Mouse (Mus musculus) spleen, postnatal 10 days (tissue): ENCODE measurements around the gene Abhd6.

Experiments used
- DNase-seq, 2 experiments: peaks; one replicate each; pipeline ENCODE4 v3.0.0; 2021 to 2022; ENCODE audit warnings: low spot score in 2 of 2

Abhd6 gene

DNA sequence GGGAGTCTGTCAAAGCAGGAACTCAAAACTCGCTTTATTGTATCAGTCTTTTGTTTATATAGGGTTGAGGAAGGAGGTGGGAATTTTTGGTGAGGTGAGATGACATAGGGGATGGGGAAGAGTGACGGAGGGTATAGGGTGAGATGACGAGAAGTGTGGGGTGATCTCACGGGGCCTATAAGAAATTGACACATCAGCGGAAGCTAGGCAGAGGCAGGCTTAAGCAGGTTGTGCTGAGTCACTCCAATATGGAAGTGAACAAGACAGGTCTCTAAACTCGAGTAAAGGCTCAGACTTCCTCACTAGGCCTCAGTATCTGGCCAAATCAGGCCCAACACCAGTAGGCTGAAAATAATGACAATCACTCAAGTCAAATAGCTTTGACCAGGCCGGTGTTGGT lies 57.2 kb downstream of the Abhd6 start:
- DNase-seq: no peak

DNA sequence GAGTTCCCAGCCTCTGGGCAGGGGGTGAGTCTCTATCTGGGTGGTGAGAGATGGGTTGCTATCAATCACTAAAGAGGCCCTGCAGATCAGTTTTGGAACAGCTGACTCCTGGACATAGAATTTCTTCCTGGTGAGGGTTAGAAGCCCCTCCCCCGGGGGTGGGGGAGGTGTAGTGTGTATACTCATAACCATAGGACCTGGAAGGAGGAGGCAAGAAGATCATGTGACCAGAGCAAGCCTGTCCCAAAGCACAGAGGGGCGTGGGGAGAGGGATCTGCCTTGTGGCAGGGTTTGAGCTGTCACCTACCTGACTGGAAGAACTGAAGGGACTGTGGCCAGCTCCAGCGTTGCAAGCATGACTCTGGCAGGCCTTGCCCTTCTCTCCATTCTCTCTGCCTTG lies 59.4 kb downstream of the Abhd6 start:
- no peak for DNase-seq

DNA sequence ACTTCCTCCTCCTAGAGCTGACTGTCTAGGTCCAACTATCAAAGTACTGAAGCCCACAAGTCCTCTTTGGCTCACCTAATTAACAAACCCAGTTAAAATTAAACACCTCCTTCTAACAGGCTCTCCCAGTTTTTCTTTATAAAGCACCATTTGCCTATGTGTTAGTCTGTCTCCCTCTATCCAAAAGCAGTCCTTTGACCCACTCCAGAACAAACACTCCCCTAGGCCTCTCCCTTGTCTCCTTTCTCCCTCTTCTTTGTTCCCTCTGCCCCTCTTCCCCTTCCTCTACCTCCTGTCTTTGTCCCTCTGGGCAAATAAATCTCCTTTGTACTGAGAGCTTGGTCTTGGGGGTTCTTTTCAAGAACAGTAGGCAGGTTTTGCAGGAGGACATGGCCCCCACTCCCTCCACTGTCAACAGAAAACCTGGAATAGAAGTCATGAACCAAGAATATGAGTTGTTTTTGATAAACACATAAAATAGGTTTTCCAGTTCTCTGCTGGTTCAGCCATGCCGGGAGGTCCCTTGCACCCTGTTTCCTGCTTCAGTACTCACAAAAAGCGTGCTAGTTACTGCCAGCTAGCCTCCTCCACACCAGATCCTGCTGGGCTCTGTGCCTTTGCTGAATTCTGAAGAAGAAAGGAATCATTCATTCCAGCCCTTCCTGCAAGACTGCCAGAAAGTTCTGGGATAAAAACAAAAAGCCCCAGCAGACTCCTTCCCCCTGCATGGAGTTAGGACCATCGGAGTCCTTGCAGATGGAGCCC lies 60.0 kb downstream of the Abhd6 start:
- no peak for DNase-seq

DNA sequence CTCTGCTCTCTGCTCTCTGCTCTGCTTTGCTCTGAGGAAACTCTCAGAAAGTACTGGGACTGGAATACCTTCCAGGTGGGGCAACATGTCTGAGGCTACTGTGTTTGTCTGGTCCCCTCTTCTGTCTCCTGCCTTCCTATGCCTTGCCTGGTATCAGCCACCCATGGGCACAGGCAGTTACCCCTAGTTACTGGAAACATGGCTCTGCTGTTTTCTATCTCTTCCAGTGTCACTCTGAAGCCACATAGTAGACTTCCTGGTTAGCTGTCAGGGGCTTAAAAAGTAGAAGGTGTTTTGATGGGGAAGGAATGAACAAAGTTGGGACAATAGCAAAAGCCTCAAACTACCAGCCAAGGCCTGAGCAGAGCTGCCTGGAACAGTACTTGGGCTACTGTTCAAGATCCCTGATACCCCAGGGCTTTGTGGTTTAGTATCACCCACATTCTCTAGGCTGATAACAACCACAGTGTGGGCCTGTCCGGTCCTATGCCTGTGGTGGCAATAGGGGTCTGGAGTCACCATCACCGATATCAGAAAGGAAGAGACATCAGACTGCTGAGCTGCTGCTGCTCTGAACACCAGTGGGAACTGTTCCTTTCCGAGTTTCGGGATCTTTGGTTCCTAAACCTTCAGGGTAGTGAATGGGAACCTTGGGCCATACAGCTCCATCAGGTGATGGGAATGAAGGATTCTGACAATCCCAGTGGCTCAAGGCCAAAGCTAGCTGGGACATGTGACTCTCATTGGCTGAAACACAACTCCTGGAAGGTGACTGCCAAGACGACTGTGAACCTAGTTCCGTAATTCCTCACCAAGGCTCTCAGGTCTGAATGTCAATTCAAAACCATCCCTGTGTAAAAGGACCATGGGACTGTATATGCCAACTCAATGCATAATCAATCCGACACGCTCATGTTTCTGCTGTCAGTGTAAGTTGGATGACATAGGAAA lies 61.4 kb downstream of the Abhd6 start:
- DNase-seq: no peak

DNA sequence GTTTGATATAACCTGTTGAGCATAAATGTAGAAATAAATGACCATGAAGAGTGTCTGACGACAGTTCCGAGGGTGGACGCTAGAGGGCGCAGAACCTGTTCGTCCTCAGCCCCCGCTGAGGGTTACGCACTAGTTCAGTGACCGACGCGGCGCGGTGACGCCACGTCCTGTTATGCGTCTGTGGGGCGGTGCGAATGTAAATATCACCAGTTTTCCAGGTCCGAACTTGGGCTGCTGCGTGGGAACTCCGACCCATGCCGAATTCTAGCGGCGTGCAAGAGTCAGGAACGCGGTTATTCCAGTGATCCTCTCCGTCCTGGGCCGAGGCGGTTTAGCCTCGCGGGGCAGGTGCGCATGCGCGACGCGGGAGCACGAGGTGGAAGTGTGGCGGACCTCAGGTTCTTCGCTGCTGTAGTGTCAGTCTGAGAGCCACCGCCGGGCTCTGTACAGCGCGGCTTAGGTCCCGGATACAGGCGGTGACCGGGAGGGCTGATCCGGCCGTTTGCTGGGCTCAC lies 77.5 kb downstream of the Abhd6 start, which contains the start of gene Rpp14:
Rpp14 (plus strand) TSS at position 203 of the 515 bp plus-strand sequence.
- peak; percentile 93 to 97 for DNase-seq

DNA sequence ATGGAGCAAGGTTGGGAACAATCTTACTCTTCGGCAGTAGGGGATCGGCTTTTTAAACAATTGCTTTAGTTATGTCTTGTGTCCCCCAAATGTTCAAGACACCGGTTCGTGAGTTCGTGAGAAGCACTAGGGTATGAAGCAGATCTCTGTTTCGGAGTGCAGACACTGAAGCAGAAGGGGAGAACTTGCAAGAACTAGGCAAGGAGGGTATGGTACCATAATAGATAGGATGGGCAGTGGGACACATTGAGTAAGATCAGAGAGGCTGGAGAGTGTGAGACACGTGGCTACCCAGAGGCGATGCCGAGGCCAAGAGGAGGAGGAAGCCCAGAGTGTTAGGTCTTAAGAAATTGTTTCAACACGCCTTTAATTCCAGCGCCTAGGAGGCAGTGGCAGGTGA lies 78.0 kb downstream of the Abhd6 start:
- peak; percentile 29 to 34 for DNase-seq

DNA sequence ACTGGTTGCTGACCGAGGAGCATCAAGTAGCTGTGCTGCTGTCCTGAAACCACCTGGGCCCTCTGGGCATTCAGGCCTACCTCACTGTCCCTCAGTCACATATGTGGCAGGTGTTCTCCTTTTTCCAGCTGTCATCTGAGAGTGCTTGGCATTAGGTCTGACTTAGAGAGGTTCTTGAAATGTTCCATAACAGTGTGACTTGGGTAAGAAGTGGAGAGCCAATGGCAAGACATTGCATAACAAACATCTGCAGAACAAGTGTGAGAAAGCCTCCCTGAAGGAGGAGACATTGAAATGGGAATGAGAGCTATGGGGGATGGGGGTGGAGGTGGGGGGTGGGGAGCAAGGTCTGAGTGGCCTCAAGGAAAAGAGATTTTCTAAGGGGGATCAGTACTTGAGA lies 80.2 kb downstream of the Abhd6 start:
- DNase-seq: no peak

DNA sequence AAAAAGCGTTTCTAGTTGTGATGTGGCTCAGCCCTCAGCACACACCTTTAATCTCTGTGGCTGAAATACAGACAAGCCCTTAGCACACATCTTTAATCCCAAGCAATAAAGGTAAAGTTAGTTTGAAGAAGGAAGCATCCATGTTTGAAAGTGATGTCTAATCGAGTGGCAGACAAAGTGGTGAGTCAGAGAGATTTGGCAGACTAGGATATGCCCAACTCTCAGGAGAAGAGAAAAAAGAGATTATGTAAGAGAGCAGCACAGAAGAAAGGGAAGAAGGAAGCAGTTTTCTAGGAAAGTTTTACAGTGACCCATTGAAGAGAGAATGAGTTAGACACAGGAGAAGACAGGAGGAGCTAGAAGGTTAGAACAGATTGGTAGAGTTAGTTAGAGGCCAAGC lies 86.3 kb downstream of the Abhd6 start:
- DNase-seq: no peak

DNA sequence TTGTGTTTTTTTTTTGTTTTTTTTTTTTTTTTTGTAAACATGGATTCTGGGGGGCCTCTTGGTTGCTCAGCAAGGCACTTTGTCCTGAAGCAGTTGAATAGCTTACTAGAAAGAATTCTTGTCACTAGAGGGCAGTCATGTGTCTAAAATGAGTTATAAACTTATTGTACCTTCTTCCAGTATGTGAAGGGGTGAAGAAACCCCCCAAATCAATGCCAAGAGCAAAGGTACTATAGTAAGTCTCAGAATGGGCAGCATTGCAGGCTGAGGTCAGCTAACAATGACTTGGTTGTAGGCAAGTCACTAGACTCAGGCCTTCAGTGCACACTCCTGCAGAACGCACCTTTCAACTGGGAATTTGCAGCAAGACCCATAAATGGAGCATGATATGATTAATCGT lies 89.9 kb downstream of the Abhd6 start:
- no peak for DNase-seq

DNA sequence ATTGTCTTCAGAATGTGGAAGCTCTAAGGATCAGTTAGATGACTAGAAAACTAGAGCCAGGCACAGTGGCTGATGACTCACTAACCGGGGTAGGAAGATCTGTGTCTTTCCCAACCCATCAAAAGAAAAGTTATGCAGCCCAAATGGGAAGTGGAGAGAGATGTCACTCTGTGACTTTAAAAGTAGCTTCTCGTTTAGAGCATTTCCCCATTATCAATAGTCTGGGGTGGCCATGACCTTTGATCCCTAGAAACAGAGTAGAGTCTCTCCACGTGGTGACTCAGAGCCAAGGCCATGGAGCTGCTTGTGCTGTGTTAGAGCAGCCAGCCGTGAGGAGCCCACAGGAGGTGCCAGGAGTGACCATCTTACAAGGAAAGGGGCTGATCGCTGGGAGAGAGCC lies 90.7 kb downstream of the Abhd6 start:
- DNase-seq: no peak

DNA sequence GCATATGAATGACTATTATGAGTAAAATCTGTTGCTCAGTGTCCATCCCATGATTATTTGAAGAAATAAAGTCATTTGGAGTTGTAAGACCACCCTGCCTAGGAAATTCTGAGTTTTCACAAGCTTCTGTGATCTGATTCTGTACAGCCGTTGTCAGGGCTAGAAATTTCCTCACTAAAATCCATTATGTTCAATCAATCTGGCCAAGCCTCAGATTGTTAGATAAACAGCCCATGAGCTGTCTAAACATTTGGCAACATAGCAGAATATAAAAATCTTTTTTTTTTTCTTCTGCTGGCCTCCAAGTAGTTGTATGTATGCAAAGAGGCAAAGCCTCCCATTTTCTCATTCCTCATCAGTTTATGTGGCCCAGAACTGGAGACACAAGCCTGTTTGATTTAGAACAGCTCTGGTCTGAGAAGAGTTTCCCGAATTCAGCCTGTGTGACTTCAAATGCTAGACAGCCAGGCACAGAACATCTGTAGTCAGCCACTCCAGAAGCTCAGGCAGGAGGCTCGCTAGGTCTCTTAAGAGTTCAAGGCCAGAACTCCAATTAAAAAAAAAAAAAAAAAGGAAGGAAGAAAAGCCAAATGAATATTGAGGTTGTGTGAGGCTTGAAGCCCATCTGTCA lies 92.3 kb downstream of the Abhd6 start:
- no peak for DNase-seq

DNA sequence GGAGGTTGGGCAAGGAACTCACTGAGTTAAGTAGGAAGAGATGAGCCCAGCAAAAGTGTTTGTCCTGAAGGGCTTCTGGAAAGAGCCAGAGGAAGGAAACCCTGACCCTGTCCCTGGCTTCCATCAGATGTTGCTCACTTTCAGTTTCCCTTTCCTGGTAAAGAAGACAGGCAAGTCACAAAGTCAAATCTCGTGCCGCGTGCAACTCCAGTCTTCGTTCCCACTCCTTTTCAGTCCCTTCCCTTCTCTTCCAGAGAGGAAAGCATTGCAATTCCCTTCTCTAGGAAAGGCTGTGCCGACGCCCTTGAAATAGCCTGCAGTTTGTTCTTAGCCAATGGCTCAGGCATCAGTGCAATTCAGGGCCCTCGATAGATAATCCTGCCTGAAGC lies 92.9 kb downstream of the Abhd6 start:
- no peak for DNase-seq

DNA sequence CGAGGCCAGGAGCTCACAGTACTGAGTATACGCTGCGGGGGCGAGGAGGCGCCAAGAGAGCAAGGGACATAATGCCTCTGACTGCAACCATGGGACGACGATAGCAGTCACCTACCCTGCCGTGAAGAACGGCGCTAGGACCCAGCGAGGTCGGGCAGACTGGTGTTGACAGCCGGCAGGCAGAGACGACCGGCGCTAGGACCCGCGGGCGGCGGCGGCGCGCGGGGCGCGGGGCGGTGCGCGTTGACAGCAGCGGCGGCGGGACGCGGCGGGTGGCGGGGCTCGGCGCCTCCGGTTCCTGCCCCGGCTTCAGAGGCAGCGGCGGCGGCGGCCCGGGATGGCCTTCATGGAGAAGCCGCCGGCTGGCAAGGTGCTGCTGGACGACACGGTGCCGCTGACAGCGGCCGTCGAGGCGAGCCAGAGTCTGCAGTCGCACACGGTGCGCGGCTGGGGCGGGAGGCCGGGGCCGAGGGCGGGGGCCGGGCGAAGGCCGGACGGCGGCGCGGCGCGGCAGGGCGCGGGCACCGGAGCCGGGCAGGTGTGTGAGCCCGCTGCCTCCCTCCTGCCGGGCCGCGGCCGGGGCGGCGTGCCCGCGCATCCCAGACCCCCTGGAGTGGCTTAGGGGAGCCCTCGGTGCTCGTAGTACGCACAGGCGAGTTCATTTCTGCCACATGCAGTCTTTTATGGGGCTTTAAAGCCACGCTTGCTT lies 95.4 kb downstream of the Abhd6 start, which contains the start of gene Pxk:
Pxk (plus strand) TSS at position 234 of the 709 bp plus-strand sequence.
- peak; percentile 85 to 95 for DNase-seq

DNA sequence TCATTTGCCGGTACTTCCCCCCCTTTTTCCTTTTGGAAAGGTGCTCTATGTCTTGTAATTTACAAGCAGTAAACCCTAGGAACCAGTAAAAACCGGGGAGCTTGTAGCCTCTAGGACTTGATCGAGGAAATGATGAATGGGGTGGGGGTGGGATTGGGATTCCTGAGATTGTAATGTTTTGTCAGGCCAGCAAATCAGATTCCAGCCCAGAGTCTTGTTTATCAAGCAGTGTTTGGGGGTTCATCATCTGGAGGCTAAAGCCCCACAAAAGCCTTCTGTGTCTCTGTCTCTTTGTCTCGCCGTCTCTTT lies 95.9 kb downstream of the Abhd6 start:
- DNase-seq: no peak

DNA sequence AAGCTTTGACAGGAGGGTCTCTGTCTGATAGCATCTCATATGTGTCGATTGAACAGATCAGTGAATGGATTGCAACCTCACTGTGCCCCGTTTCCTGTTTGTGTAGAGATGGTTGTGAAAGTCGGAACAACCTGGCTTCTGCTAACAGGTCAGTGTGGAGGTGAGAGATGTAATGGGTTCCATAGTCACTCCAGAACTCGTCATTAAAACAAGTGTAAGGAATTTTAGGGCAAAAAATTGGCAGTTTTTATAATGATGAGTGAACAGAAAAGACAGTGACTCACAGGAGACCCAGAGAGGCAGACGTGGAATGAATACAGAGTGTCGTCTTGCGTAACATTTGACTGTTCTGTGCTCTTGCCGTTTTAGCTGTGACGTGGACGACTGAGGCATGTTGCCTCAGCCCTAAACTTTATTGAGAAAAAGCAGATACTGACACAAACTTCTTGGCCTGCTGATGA lies 96.9 kb downstream of the Abhd6 start:
- no peak for DNase-seq

DNA sequence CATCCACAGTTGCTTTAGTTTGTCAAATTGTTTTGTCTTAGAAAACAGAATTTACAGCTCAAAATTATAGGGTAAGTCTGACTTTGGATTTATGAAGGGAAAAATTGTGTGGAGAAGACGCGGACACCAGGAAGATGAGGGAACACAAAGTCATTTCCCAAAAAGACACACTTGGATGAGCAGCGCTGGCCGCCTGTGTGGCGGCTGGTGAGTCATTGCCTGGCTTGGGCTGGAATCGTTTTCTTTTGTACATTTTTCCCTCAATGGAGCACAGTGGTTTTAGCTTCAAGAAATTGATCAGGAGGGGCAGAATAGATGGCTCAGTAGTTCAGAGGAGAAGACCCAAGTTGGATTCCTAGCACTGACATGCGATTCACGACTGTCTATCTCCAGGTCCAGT lies 99.2 kb downstream of the Abhd6 start:
- DNase-seq: no peak

DNA sequence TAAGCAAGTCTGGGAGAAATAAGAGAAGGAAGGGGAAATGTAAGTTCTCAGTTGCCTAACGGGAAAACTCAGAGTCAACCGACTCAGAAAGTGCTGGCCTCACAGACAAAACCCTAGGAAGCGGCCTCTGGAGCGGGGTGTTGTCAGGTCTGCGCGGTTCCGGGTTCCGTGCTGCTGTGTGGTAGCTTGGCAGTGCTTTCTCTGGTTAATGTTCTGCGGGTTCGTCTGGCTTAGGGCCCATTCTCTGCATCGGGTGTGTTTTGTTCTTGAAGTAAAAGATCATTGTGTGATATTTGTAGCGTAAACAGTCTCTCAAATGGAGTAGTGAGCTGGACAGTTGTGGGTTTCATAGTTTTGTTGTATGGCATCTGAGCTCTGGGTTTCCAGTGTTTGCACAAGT lies 100.0 kb downstream of the Abhd6 start:
- no peak for DNase-seq
